Mouse (Mus musculus) bone marrow, adult 2 months (tissue): ENCODE results near the gene Eva1b.

Experiments used
- CTCF ChIP-seq: fragments of 200-500 bp; IDR thresholded peaks from 2 replicates; pipeline ENCODE4 v1.5.1; 2011; ENCODE audit warnings: low read length, control low read depth; ENCODE audit not compliant: control insufficient read depth, insufficient read depth
- POLR2A ChIP-seq: fragments of 200-500 bp; IDR thresholded peaks from 2 replicates; pipeline ENCODE4 v1.6.1; 2011; ENCODE audit warnings: low read depth, mild to moderate bottlenecking, control low read depth, low read length, borderline replicate concordance; ENCODE audit not compliant: control insufficient read depth

GRCm38 (mm10) chr4:126119051-126119450 is 28.5 kb upstream of the Eva1b start:
- TF ChIP-seq POLR2A = no peak
- no peak for TF ChIP-seq CTCF
